Comparison of ENCODE assay signal across 8 mouse cellular contexts in genomic region chr3:88296561-88297318, GRCm38 (mm10). TPM values are rescaled to one million over a fixed set of nuclear protein-coding genes. Genes with fewer than 3 reads are reported as not detected.
A peak's percentile ranks its signal among the peaks of the same experiment; 100 is the strongest.
DNase-seq lines count a peak whose midpoint lies in the region; ATAC-seq and TF ChIP-seq lines count a peak whose summit lies in the region.

Gene Tsacc (minus strand): TSS chr3:88296999.
Gene Cct3 (plus strand): TSS chr3:88297116.

- H3K27me3 ChIP-seq in hindbrain, postnatal 0 days (ENCODE audit: insufficient read depth, low read length), result no peaks in the 10 kb centered on the region

- peaks cover 7% of the 10 kb centered on the region for H3K4me1 ChIP-seq in hindbrain, postnatal 0 days (ENCODE audit: insufficient read depth, low read length)

- peak; percentile 21; the same call in 1 of the 2 replicates for TF ChIP-seq CTCF in gastrocnemius, adult 2 months (IDR thresholded peaks at IDR 0.05)
- peak; percentile 55 for TF ChIP-seq CTCF in hindbrain, postnatal 0 days (IDR thresholded peaks at IDR 0.05; ENCODE audit: low read depth)
- peak; percentile 26; the same call in 1 of the 2 replicates for TF ChIP-seq CTCF in left cerebral cortex, adult 2 months (IDR thresholded peaks at IDR 0.05)

- H3K4me2 ChIP-seq in hindbrain, postnatal 0 days (ENCODE audit: low read depth, low read length), result peak within 1 kb of the TSS; percentile 86

- WGBS in hindbrain, postnatal 0 days, result under 1% methylated on average over 44 of the region's 44 CpGs

- ATAC-seq in common myeloid progenitor, adult 5-6 weeks (replicated peaks; ENCODE audit: low read depth, poor library complexity, severe bottlenecking), result peak; percentile 89
- peak; percentile 99 for ATAC-seq in hindbrain, postnatal 0 days
- peak; percentile 91 for ATAC-seq in megakaryocyte, adult 5-6 weeks (ENCODE audit: poor library complexity, severe bottlenecking)

- H3K27ac ChIP-seq in gastrocnemius, adult 2 months, result peak within 1 kb of the TSS; percentile 96
- H3K27ac ChIP-seq in hindbrain, postnatal 0 days, result peak within 1 kb of the TSS; percentile 87
- H3K27ac ChIP-seq in left cerebral cortex, adult 2 months, result peak within 1 kb of the TSS; percentile 95

- H3K36me3 ChIP-seq in hindbrain, postnatal 0 days (ENCODE audit: insufficient read depth, low read length), result peaks cover 12% of the 10 kb centered on the region

- peak; percentile 100 for DNase-seq in ZHBTc4 (ENCODE audit: low read depth, low spot score)
- peak; percentile 97 for DNase-seq in gastrocnemius, adult 2 months
- peak; percentile 99 for DNase-seq in hindbrain, postnatal 0 days (ENCODE audit: low spot score)
- peak; percentile 93 to 96 for DNase-seq in left cerebral cortex, adult 2 months (ENCODE audit: extremely low spot score in 1 of 2, low spot score in 2 of 2)
- DNase-seq in right cerebral cortex, adult 2 months (ENCODE audit: low spot score in 2 of 2), result peak; percentile 94 to 97
- DNase-seq in urinary bladder, postnatal 14 days (ENCODE audit: low spot score), result peak; percentile 96

- no peaks in the 10 kb centered on the region for H3K9me3 ChIP-seq in hindbrain, postnatal 0 days (ENCODE audit: low read length)

- peak within 1 kb of the TSS; percentile 84 for H3K9ac ChIP-seq in hindbrain, postnatal 0 days (replicated peaks; ENCODE audit: low read length)

- peak within 1 kb of the TSS; percentile 80 for H3K4me3 ChIP-seq in gastrocnemius, adult 2 months
- peak within 1 kb of the TSS; percentile 85 for H3K4me3 ChIP-seq in hindbrain, postnatal 0 days (ENCODE audit: low read length)
- peak within 1 kb of the TSS; percentile 91 for H3K4me3 ChIP-seq in left cerebral cortex, adult 2 months

- intact Hi-C loops in gastrocnemius, adult 2 months (cut with DNase I), result no loop called here
- intact Hi-C loops in left cerebral cortex, adult 2 months (cut with DNase I), result no loop called here

RNA-seq across cellular contexts. Expression of gene Tsacc, which starts in this region (rescaled TPM):
- 2.6 and 2.8 TPM in 2 replicates for total RNA-seq in common myeloid progenitor, adult 5-6 weeks (2017)
- 1 to 10 TPM; 5.4 to 7.3 TPM for total RNA-seq in gastrocnemius, adult 2 months (2021)
- total RNA-seq in hindbrain, postnatal 0 days (2014; rRNA removed), result not detected in 2 replicates
- polyA plus RNA-seq in hindbrain, postnatal 0 days (2015; fragmentation: Nextera tagmentation; extraction: Ambion mirVana), result 10.5 and 10.6 TPM in 2 replicates
- 1 to 10 TPM; 3.7 to 3.8 TPM for total RNA-seq in left cerebral cortex, adult 2 months (2021)
- total RNA-seq in megakaryocyte, adult 5-6 weeks (2015), result 2.8 and 6.6 TPM in 2 replicates
- 0.95 and 3.5 TPM in 2 replicates for total RNA-seq in megakaryocyte, adult 5-6 weeks (2017)

RNA-seq across cellular contexts. Expression of gene Cct3, which starts in this region (rescaled TPM):
- total RNA-seq in common myeloid progenitor, adult 5-6 weeks (2017), result 331 and 375 TPM in 2 replicates
- 100 to 1,000 TPM in 1 of 2 experiments, 10 to 100 TPM in 1; 96.7 to 119 TPM for total RNA-seq in gastrocnemius, adult 2 months (2021)
- total RNA-seq in hindbrain, postnatal 0 days (2014; rRNA removed), result 231 and 236 TPM in 2 replicates
- polyA plus RNA-seq in hindbrain, postnatal 0 days (2015; fragmentation: Nextera tagmentation; extraction: Ambion mirVana), result 388 and 401 TPM in 2 replicates
- 100 to 1,000 TPM; 168 to 170 TPM for total RNA-seq in left cerebral cortex, adult 2 months (2021)
- total RNA-seq in megakaryocyte, adult 5-6 weeks (2015), result 153 and 179 TPM in 2 replicates
- total RNA-seq in megakaryocyte, adult 5-6 weeks (2017), result 90.2 and 91.2 TPM in 2 replicates

Comparison
In these comparisons a context has a peak if more than half of its experiments do, and no peak if none do; other contexts are left out.
1. Peak in every context shown above with its lines: DNase-seq, ATAC-seq, H3K4me3 ChIP-seq and H3K27ac ChIP-seq.